Mouse (Mus musculus) olfactory bulb, adult 2 months (tissue): Measurements from ENCODE around the gene Ttll9. TPM values are rescaled to one million over a fixed set of nuclear protein-coding genes. Genes with fewer than 3 reads are reported as not detected.

Experiments used
- H3K27ac ChIP-seq: fragments of 200-500 bp; 2 replicates; pipeline ENCODE4 v1.5.1; 2012; ENCODE audit warnings: low read depth, low read length; ENCODE audit not compliant: insufficient read depth
- H3K4me1 ChIP-seq: fragments of 200-500 bp; 2 replicates; pipeline ENCODE4 v1.6.1; 2012; ENCODE audit warnings: low read length; ENCODE audit not compliant: control insufficient read depth, insufficient read depth
- H3K4me3 ChIP-seq: fragments of 200-500 bp; 2 replicates; pipeline ENCODE4 v1.5.1; 2012; ENCODE audit warnings: mild to moderate bottlenecking, low read depth, low read length, moderate library complexity; ENCODE audit not compliant: insufficient read depth
- CTCF ChIP-seq: fragments of 200-500 bp; IDR thresholded peaks from 2 replicates; pipeline ENCODE4 v1.5.1; 2012; ENCODE audit warnings: low read depth, mild to moderate bottlenecking, low read length, moderate library complexity; ENCODE audit not compliant: insufficient read depth
- POLR2A ChIP-seq: fragments of 200-500 bp; IDR thresholded peaks from 2 replicates; pipeline ENCODE4 v1.6.1; 2012; ENCODE audit warnings: mild to moderate bottlenecking, low read depth, low read length, moderate library complexity; ENCODE audit not compliant: insufficient read depth
- WGBS: fragments of 180-500 bp; shearing (Covaris S2); methylation state at CpG from one replicate; pipeline ENCODE4 v1.1.7; 2018; 5-methylcytosine and 5-hydroxymethylcytosine counted together
- polyA plus RNA-seq: library from polyadenylated mRNA; stranded (reverse); fragments of >200 nt; gene quantifications from 2 replicates; pipeline ENCODE4 v1.2.4, GENCODE M21; 2012; ENCODE audit warnings: low replicate concordance; ENCODE audit not compliant: missing spikeins, insufficient read depth, insufficient read length

Gene Ttll9
- polyA plus RNA-seq, 1 experiment = not detected

GRCm38 (mm10) chr2:153032973-153033372, 70.7 kb downstream of the Ttll9 start:
- peaks cover 20% of the 10 kb centered on the region; the same call in 1 of the 2 replicates for H3K4me1 ChIP-seq
- peak overlapping the region; percentile 42; the same call in 1 of the 2 replicates for H3K4me3 ChIP-seq
- no peak overlapping the region for H3K27ac ChIP-seq
- 24% methylated on average over 4 of the region's 4 CpGs for WGBS
- TF ChIP-seq CTCF (no peak), POLR2A (no peak)

DNA sequence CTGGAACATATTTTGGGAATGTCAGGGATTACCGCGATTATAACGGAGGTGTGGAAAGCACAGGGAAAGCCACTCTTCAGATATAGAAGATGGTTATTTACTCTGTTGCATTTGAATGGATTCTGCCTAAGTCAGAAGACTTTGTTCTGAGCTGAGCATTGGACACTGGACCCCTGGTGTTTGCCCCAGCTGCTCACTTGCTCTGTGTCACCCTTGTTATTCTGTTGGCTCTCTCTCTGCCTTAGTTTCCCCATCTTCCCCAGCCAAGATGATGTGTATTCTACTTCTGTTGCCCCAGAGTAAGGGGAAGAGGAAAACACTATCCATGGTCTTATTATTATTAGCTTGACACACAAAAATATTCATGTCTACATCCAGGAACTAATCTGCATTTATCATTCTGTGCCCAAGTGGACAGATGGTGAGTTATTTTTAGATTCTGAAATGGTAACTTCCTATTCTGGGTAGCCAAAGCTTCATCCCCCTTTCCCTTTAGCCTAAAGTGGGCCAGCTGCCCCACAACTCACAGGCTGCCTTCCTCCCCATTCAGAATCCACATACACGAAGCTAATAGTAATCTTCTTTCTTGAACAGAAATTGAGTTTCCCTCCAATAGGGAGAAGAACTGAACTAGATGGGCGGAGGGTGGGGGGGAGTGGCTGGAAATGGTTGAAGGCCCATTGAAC, 71.4 kb downstream of the Ttll9 start:
- H3K4me3 ChIP-seq = no peak overlapping the region
- TF ChIP-seq POLR2A (no peak), CTCF (no peak)
- H3K27ac ChIP-seq = no peak overlapping the region
- 68% methylated on average over 5 of the region's 5 CpGs for WGBS
- peaks cover 20% of the 10 kb centered on the region; the same call in 1 of the 2 replicates for H3K4me1 ChIP-seq

DNA sequence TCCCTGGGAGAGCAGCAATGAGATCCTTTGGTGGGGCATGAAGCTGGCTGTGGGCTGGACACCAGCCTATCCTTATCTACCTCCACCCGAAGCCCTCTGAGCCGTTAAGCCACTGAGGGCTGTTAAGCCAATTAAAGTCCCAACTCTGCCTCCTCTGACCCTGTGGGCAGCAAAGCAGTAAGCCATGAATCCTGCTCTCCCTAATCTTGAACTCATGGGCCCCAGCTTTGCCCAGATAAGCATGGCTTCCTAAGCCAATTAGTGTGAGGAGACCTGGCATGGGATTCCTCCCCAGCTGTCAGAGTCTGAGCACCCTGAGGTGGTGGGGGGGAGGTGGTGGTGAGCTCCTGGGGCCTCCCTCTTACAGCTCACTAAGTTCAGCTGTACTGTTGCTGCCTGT, 74.4 kb downstream of the Ttll9 start:
- 75% methylated on average over 2 of the region's 2 CpGs for WGBS
- Histone ChIP-seq H3K4me1 (peaks cover 11% of the 10 kb centered on the region; the same call in 1 of the 2 replicates), H3K27ac (no peak overlapping the region)

GRCm38 (mm10) chr2:153043886-153044285, 81.6 kb downstream of the Ttll9 start:
- H3K4me3 ChIP-seq = no peak overlapping the region
- 0 out of 2 replicates have a peak, but pooled peaks cover 3% of the 10 kb centered on the region for H3K4me1 ChIP-seq
- WGBS = 66% methylated on average over 3 of the region's 3 CpGs
- TF ChIP-seq CTCF (no peak), POLR2A (no peak)
- H3K27ac ChIP-seq = no peak overlapping the region

More for the DNA sequence above, 74.4 kb downstream of the Ttll9 start:
- TF ChIP-seq POLR2A (no peak), CTCF (no peak)
- H3K4me3 ChIP-seq = no peak overlapping the region

GRCm38 (mm10) chr2:153045884-153046299, 83.6 kb downstream of the Ttll9 start:
- peaks cover 11% of the 10 kb centered on the region for H3K4me1 ChIP-seq
- no peak overlapping the region for H3K27ac ChIP-seq
- H3K4me3 ChIP-seq = no peak overlapping the region
- TF ChIP-seq CTCF = no peak
- TF ChIP-seq POLR2A = no peak
- 56% methylated on average over 8 of the region's 8 CpGs for WGBS

GRCm38 (mm10) chr2:153047828-153048465, 85.7 kb downstream of the Ttll9 start:
- Histone ChIP-seq H3K4me3 (no peak overlapping the region), H3K4me1 (peaks cover 14% of the 10 kb centered on the region), H3K27ac (no peak overlapping the region)
- WGBS = 55% methylated on average over 17 of the region's 17 CpGs
- TF ChIP-seq POLR2A = no peak
- TF ChIP-seq CTCF = 0 out of 2 replicates have a peak, but pooled peaks have one; percentile 41

DNA sequence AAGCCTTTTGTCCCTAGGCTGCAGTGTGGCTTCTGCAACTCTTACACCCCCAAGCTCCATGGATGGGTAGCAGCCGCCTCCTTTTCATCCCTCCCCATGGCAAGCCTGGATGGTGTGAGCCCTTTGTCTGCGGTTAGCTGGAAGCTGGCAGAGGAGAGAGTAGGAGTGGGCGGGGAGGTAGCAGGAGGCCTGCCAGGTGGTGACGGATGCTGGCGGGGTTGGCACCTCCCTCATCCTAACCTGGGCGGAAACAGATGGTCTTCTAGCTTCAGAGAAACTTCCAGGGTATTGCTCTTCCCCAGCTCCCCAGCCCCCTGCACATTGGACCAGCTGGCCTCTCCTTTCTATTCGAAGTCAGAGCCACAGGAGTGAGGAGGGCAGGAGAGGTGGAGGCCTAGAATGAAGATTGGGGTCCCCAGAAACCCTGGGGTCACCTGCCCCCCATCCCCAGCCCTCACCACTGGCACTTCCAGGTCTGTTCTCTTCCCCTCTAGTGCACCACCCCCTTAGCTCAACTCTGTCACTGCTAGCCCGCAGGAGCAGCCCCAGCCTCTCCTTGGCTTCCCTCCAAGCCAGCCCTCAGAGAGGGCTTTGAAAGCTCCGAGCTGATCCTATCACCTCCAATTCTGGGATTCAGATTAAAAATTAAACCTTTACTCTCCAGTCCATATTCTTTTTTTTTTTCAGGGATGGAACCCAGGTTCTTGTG, 87.2 kb downstream of the Ttll9 start:
- WGBS = 41% methylated on average over 9 of the region's 9 CpGs
- H3K27ac ChIP-seq = no peak overlapping the region
- no peak overlapping the region for H3K4me3 ChIP-seq
- TF ChIP-seq CTCF (no peak), POLR2A (no peak)
- H3K4me1 ChIP-seq = peaks cover 14% of the 10 kb centered on the region

DNA sequence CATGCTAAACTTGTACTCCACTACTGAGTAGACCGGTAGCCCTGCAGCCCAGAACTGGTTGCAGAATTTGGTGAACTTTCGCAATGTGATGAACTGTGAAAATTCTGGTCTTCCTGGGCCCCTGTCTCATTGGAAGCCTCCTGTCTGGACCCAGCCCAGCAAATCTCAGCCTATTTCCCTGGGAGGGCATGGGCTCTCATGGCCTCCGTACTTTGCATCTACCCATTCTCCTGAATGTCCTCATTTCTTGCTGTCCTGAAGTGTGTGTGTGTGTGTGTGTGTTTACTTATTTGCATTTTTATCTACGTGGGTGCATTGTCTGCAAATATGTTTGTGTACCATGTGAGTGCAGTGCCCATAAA, 87.7 kb downstream of the Ttll9 start:
- Histone ChIP-seq H3K27ac (no peak overlapping the region), H3K4me3 (no peak overlapping the region), H3K4me1 (peaks cover 14% of the 10 kb centered on the region)
- TF ChIP-seq CTCF (no peak), POLR2A (no peak)
- WGBS = 86% methylated on average over 4 of the region's 4 CpGs

DNA sequence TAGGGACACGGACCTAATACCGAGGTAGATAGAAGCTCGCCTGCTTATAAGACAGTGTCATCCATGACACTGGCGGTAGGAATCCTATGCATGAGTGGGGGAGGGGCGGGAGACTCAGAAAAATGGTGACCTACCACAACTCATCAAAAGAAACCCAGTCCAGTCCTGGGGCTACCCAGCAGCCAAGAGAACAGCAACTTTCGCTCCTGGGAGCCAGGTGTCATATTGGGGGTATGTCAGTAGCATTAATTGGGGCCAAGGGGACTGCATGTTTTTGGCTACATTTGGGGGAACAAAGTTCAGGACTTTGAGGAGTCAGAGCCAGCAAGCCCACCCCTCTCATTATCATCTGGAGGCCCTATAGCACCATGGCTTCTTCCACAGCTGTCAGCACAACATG, 88.8 kb downstream of the Ttll9 start:
- no peak for TF ChIP-seq POLR2A
- no peak for TF ChIP-seq CTCF
- 89% methylated on average over 6 of the region's 6 CpGs for WGBS
- H3K27ac ChIP-seq = no peak overlapping the region
- H3K4me3 ChIP-seq = no peak overlapping the region
- H3K4me1 ChIP-seq = peaks cover 11% of the 10 kb centered on the region
